ENCODE assay signal across 8 mouse cellular contexts in genomic region chr17:36265834-36266233, GRCm38 (mm10).
DNase-seq lines count a peak whose midpoint lies in the region.

No protein-coding gene starts in this region.

- DNase-seq in embryo, embryonic 11 days: peak; percentile 4
- no peak for DNase-seq in embryo, embryonic 10.5 days (ENCODE audit: low spot score)
- peak; percentile 76 for DNase-seq in A20 (ENCODE audit: low read depth, low spot score)
- peak; percentile 23 for DNase-seq in c-Kit-positive CD71-positive TER-119-positive erythroid progenitor cells, embryonic 14.5 days (ENCODE audit: low spot score)
- peak; percentile 11 for DNase-seq in retina, postnatal 1 day
- DNase-seq in ovary, postnatal 10 days (ENCODE audit: low spot score): no peak
- DNase-seq in ovary, adult 18-20 months (ENCODE audit: low spot score): no peak
- no peak for DNase-seq in kidney, adult 8-10 months

Comparison
In these comparisons a context has a peak if more than half of its experiments do, and no peak if none do; other contexts are left out.
1. DNase-seq: peak in embryo, embryonic 11 days (single experiment), A20 (single experiment), c-Kit-positive CD71-positive TER-119-positive erythroid progenitor cells, embryonic 14.5 days (single experiment) and retina, postnatal 1 day (single experiment); none in embryo, embryonic 10.5 days (single experiment), ovary, postnatal 10 days (single experiment), ovary, adult 18-20 months (single experiment) and kidney, adult 8-10 months (0 of 2).